Mouse (Mus musculus): Measurements from ENCODE around the gene Slc22a17.

Gene Slc22a17

DNA sequence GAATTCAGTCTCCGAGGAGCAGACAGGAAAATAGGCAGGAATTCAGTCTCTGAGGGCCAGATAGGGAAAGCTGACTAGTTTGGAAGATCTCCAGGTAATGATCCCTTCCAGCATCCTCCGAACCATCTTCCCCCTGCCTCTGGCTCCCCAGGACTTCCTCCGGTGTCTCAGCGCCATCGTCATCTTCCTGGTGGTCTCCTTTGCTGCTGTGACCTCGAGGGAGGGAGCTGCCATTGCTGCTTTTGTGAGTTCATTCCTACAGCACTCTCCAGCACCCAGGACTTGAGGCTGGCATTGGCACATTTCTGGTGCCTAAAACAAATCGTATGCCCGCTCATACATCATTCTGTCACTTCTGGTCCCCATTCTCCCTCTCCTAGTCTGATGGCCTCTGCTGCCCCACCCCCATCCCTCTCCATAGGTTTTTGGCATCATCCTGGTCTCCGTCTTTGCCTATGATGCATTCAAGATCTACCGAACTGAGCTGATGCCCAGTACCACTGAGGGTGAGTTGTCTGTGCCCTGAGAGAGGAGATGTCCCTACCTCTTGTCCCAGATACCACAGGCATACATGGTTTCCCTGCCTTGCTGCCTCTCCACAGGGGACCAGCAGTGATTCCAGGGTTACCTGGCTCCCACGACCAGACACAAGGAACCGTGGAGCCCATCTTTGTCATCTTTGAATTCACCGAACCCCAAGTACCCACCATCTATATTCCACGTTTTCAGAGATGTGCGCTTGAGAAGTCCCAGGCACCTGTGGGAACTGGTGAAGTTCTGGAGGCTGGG is 25.7 kb upstream of the Slc22a17 start:
- DNase-seq = no peak

DNA sequence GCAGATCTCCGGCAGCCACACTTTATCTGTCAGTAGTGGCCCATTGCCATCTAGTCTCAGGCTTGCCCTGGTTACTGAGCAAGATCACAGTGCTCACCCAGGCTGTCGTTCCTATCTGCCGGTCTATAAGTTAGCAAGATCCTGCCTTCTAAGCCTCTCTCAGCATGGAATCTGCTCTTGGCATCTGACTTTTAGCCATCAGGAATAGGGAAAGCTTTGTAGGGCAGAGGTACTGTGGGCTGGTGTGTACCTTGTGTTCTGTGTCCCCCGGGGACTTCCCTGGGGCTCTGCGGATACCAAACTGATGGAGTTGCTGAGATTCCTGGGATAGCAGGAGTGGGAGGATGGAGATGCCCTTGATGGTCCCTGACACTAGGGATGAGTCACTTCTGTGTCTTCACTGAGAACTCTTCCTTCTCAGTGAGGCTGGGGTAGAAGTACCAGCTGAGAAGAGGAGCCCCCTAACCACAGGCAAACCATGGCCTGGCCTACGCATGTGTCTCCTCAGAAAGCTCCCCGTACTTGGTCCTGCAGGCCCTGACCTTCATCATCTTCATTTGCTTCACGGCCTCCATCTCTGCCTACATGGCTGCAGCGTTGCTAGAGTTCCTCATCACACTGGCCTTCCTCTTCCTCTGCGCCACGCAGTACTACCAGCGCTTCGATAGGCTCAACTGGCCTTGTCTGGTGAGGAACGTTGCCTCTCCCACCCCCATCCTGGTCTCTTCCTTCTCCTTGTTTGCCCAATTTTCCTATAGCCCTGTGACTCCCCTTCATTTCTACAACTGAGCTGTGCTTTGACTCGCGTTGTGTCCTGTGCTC is 24.6 kb upstream of the Slc22a17 start:
- no peak for DNase-seq

GRCm38 (mm10) chr14:54936831-54937160 is 23.9 kb upstream of the Slc22a17 start:
- DNase-seq = no peak

GRCm38 (mm10) chr14:54935904-54936830 is 23.2 kb upstream of the Slc22a17 start, which contains the start of gene Cmtm5:
TSS of gene Cmtm5 (plus strand) at chr14:54936261.
- DNase-seq = no peak

DNA sequence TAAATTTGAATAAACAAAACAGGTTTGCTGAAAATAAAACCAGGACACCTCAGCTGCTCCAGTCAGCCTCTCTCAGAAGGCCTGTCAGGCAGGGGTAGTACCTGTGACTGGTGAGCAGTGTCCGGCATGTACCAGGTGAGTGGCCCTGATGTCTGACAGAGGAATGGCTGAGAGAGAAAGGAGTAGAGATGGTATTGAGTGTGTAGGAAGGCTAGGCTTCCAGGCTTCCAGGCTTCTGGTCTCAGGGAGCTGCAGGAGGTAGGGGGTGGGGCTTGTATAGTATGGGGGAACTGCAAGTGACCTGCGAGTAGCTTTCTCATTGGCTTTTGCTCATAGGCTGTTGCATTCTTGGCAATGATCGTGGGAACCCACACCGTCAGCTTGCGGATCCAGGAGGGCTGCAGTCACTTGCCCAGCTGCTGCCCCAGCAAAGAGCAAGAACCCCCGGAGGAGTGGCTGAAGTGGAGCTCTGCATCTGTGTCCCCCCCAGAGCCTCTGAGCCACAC is 19.8 kb upstream of the Slc22a17 start, which contains the start of gene Il25:
Gene Il25 (plus strand): TSS at position 51 of the 506 bp plus-strand sequence.
- DNase-seq = no peak

DNA sequence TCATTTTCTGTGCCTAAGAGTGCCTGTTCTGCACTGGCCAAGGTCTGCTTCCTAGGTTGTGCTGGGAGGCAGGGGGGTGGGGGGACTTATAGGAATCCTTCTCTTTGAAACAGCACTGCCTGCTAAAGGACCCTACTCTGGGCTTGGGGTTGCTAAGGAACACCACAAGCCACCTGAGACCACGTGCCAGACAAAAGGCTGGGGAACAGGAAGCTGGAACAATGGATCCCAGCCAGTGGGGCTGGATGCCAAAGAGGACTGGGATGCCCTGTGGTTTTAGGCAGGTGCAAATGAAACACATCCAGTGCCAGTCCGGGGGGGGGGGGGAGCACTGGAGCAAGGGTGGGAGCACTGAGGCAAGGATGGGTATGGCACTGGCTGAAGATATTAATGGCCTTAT is 17.5 kb upstream of the Slc22a17 start:
- DNase-seq = no peak

DNA sequence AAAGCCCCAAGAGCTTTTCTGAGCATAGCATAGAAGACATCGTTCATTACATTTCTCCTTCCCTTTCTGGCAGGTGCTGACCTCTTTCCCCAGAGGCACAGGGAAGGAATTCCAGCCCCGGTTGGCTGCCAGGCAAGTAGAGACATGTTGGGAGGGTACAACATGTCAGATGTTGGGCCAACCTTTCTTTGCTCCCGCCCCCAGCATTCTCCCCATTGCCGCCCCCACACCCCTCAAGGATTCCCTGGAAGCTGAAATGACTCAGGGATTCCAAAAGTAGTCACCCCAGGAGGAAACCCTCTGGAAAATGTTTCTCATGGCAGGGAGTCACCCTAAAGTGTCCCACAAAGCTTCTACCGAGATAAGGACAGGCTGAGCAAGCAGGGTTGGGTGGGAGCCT is 16.9 kb upstream of the Slc22a17 start:
- DNase-seq = no peak

GRCm38 (mm10) chr14:54927296-54927695 is 14.4 kb upstream of the Slc22a17 start:
- no peak for DNase-seq

- DNase-seq = no peak
Observed at GRCm38 (mm10) chr14:54926401-54927158, 13.6 kb upstream of the Slc22a17 start.

DNA sequence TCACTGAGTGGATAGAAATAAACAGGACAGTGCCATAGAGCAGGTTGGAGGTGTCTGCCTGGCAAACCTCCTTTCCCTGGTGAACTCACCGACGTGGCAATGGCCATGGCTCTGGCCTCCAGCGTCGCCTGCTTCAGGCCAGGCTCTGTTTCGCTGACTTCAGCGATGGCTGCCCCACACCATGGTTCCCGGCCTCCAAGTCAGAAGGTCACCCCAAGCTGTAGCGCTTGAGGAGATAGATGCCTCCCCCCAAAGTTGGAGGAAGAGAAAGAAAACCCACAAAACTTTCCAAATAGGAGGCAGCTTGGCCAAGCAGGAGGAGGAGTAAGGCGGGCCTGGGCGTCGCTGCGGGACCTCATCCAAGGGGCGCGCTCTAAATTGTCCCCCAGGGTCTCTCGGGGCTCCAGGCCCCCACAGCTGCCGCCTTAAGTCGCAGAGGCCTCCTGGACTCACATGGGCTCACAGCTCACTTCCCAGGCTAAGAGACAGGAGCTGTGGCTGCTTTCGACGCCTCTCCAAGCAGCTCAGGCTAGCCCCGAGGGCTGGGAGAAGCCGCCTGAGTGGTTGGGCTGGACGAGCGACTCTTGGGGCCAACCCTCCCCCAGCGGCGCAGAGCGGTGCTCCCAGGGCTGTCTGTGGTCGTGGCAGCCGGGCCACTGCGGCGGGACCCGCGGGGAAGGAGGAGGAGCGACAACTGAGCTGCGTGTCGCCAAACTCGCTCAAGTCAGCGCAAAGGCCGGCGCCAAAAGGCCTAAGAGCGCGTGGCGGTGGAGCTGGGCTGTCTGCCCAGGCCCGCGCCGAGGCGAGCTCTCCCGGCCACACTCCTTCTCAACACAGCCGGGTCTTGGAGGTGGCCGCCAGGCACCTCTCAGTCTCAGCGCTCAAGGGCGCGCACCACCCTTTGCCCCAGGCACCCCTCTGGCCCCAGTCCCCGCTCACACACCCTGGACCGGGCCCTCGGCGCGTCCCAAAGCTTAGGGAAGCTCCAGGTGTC is 12.7 kb upstream of the Slc22a17 start, which contains the start of gene Efs:
Gene Efs (minus strand): TSS at position 778 of the 994 bp plus-strand sequence.
- DNase-seq = no peak

DNA sequence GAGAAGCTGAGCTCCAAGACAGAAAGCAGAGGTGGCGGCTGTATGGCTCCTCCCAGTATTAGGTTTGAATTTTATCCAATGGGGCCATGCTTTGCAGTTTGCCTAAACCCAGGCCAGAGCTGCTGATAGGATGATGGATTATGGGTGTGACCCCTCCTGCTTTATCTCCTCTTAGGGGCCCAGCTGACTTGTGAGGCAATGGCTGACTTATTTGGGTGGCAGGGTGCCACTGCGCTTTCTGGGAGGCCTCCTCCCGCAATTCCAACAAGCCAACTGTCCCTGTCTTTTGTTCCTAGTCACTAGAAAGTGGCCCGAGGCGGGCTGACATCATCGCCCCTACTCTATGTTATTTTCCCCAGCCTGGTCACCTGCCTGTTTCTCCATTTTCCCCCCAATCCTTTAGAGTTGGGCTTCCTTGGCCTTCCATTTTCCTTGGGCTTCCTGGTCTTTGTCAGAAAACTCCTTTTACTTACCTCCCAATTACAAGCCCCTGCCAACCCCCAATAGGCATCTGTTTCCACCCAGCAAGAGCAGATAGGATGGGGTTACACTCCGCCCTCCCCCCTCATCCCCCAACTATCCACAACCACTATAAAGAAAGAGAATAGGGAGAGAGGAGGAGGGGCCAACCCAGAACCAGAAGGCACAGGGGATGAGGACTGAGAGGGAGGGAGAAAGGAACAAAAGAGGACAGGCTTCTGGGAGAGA is 11.9 kb upstream of the Slc22a17 start:
- DNase-seq = no peak

- no peak for DNase-seq
Observed at GRCm38 (mm10) chr14:54920076-54920685, 7.2 kb upstream of the Slc22a17 start.

GRCm38 (mm10) chr14:54913343-54913742 is 411 bp upstream of the Slc22a17 start:
- DNase-seq = no peak

DNA sequence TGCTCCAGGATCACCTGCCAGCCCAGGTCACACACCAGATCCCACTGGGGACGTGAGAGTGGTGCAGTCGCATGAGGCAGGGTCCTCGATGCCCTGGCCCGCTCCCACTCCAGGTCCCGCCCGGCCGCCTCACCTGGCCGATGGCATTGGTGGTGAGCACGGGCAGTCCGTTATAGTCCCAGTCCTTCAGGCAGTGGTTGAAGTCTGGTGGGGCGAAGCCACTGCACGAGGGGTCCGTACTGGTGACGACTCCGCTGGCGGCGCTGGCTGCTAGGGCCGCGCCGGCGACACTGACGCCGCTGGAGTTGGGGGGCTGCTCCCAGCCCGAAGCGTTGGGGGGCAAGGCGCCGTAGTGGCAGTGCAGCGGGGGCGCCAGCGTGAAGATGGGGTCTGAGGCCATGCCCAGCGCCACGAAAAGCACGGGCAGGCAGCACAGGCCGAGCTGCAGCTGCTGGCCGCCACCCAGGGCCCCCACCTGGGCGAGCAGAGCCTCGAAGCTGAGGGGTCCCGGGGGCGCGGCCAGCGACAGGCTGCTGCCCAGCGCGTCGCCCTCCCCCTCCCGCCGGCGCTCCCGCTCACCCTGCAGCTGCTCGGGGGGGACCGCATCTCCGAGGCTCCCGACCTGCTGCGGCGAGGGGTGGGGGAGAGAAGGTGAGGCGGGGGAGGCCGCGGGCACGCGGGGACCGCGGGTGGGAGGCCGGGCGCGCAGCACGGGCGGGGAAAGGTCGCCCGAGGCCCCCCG is 652 bp downstream of the Slc22a17 start:
- DNase-seq = no peak

DNA sequence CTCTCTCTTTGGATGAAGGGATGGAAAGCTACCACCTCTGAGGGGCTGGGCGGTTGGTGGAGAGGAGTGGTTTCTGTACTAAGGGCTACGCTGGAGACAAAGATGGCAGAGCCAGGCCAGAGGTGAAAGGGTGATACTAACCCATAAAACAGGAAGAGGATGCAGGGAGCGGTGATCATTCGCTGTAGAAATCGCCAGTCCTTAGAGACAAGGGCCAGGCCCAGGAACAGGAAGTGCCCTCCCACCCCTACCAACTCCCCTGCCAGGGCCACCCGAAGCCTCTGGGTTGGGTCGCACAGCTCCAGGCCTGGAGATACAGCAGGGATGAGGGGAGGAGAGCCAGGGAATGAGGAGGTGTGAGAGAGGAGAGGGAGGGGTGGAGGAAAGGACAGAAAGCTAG is 4.2 kb downstream of the Slc22a17 start:
- no peak for DNase-seq

DNA sequence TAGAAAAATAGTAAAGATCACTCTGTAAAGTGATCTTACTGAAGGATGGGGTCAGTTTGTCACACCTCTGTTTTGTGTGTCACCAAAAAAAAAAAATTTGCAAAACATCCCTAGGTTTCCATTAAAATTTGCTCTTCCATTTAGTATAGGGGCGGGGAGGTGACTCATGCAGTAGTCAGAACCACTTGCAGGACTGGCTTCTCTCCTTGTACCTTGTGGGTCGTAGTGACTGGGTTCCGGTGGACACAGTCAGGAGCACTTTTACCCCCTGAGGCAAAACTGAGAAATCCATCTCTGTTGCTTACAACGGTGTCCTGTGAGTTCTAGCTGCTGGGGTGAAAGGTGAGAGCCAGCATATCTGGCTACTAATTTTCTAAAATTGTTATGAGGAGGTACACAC is 9.3 kb downstream of the Slc22a17 start:
- no peak for DNase-seq

GRCm38 (mm10) chr14:54900383-54900782 is 12.5 kb downstream of the Slc22a17 start:
- DNase-seq = peak in 1 of 2 experiments; percentile 33

- no peak for DNase-seq
Observed at GRCm38 (mm10) chr14:54897445-54897844, 15.5 kb downstream of the Slc22a17 start.

Data from thymus, adult 18-20 months (tissue).